Mouse (Mus musculus) liver, embryonic 14.5 days (tissue): ENCODE measurements around the gene Zfp687.

Source experiments
- CTCF ChIP-seq: IDR thresholded peaks from 2 replicates; pipeline ENCODE4 v1.5.1; 2016; ENCODE audit warnings: antibody characterized with exemption, low read depth, control low read depth
- EP300 ChIP-seq: IDR thresholded peaks from 2 replicates; pipeline ENCODE4 v1.6.1; 2016; ENCODE audit warnings: antibody characterized with exemption, low read depth

DNA sequence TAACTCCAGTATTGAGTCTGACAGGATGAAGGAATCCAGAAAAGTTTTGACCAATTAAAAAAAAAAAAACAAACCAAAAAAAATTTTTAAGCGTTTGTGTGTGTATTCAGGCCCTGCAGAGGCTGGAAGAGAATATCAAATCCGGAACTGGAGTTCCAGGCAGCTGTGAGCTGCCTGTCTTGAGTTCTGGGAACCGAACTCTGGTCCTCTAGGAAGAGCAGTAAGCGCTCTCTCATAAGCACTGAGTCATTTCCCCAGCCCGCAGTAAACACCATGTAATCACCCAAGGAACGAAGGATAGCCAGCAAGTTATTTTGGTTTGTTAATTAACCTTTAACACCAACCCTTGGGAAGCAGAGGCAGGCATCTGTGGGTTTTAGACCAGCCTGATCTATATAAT lies 28.0 kb upstream of the Zfp687 start:
- TF ChIP-seq CTCF (no peak), EP300 (no peak)
